Mouse (Mus musculus): Measurements from ENCODE around the gene Foxi2.

DNA sequence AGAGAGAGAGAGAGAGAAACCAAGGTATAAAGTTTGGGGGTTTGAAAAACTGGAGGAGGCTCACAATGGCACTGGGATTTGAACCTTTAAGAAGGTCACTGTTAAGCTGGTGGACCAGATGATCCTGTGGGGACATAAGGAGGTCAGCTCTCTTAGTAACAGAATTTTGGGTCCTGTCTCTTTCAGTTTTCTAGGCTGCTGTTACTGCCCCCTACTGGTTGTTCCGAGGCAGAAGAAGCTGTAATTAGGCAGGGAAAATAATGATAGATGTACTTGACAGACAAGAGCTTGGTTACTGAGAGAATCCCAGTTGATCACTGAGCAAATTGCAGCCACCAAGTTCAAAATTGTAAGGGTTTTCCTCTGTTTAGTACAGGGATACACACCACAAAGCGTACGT, 21.1 kb upstream of the Foxi2 start:
- no peak for TF ChIP-seq CTCF (IDR thresholded peaks at IDR 0.05; ENCODE audit: insufficient read depth, low read depth, low read length)
- no peak for TF ChIP-seq POLR2A (IDR thresholded peaks at IDR 0.05; ENCODE audit: insufficient read depth, low read depth, low read length)

All from olfactory bulb, adult 2 months (tissue).